Mouse (Mus musculus) spleen, adult 12 weeks (tissue): Measurements from ENCODE around the gene Stk35.

Experiments used
- DNase-seq: peaks from one replicate; pipeline ENCODE4 v3.0.0; 2022; ENCODE audit warnings: low spot score

Stk35 gene

DNA sequence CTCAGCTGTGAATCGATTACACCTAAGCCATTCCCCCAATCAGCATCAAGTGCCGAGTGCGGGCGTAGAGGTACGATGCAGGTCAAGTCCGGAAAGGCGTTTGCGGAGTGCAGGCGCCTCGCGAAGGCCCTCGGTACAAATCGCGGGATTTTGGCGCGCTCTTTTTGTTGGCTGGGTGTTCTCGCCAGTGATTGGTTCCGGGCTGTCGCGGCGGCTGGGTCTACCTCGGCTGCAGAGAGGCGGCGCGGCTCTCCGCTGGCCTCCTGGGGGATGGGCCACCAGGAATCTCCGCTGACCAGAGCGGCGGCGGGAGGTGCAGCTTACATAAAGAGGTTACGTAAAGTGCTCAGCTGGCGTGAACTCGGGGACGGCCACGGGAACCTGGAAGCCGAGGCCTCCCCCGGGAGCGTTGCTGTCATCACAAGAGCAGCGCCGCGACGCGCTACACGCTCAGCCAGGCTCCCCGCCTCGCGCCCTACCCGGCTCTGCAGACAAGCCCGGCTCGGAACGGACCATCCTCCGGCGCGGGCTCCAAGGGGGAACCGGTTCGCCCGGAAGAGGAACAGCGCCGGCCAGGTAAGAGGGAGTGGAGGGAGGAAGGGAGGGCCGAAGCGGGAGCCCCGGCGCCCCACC lies at the start of gene Stk35:
Stk35 (plus strand) TSS at position 247 of the 633 bp plus-strand sequence.
- DNase-seq = peak; percentile 70

DNA sequence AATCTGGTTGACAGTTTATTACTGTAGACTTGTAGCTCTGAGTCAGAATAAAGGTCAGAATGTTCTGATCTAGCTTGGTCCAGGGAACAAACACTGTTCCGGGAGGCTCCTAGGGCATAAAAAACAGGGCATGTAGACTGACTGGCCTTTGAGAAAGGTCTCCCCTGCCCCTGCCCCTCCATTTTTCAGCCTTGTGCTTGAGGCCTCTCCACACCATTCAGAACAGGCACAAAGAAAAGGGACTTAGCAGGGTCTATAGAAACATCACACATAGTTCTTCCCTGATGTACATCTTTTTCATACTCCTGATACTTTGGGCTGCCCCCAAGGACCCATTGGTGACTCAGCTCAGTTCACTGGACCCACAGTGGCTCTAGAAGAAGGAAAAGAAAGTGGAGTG lies 18.3 kb upstream of the Stk35 start:
- no peak for DNase-seq

DNA sequence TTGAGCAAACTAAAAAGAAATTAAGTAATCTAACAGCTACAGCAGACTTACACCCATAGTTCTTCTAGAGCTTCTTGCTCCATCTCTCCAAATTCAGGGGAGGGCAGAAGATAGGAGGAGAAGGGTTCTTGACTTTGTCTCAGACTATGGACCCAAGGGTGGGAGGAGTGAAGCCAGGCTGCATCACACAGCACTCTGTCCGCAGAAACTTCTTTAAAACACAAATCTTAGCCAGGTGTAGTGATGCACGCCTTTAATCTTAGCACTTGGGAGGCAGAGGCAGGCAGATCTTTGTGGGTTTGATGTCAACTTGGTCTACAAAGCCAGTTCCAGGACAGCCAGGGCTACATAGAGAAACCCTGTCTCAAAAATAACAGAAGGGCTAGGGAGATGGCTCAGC lies 3.8 kb upstream of the Stk35 start:
- no peak for DNase-seq

DNA sequence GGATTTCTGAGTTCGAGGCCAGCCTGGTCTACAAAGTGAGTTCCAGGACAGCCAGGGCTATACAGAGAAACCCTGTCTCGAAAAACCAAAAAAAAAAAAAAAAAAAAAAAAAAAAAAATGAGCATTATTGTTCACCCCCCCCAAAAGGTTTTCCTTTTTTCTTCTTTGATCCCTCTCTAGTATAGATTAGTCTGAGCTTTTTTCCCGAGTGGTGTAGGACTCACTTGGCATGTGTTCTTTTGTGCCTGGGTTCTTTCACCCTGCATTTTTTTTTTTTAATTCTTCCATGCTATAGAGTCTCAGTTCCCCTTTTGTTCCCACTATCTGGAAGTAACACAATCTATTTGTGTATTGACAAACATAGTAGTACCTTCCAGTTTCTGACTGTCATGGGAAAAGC lies 2.6 kb upstream of the Stk35 start:
- no peak for DNase-seq

DNA sequence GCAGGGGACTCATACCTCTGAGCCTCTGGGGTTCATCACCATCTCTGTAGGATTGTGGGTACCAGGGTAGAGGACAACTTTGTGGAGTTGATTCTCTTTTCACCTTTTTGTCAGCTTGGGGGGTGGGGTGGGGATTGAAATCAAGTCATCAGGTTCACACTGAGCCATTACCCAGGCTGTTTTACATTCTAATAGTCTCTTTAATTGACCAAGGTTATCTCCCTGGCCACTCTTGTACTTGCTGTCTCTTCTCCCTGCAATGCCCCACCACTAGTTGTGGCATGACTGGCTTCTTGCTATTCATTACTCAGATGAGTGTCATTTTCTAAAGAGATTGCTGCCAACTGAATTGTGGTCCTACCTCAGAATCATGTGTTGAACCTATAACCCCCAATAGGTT lies 1.9 kb upstream of the Stk35 start:
- no peak for DNase-seq

DNA sequence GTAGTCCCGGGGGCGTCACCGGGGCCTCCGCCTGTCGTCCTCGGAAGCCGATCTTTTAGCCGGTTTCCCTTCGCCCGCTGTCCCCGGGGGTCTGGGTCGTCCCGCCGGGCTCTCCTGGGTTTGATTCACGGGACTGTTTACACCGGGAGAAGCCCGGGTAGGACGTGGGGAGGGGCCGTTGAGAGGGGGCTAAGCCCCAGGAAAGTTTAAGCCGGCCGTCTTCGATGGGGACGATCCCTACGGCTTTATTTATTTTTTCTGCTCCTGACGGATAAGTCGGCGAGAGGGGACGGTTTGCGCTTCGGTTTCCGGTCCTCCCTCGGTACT lies 550 bp downstream of the Stk35 start:
- no peak for DNase-seq

DNA sequence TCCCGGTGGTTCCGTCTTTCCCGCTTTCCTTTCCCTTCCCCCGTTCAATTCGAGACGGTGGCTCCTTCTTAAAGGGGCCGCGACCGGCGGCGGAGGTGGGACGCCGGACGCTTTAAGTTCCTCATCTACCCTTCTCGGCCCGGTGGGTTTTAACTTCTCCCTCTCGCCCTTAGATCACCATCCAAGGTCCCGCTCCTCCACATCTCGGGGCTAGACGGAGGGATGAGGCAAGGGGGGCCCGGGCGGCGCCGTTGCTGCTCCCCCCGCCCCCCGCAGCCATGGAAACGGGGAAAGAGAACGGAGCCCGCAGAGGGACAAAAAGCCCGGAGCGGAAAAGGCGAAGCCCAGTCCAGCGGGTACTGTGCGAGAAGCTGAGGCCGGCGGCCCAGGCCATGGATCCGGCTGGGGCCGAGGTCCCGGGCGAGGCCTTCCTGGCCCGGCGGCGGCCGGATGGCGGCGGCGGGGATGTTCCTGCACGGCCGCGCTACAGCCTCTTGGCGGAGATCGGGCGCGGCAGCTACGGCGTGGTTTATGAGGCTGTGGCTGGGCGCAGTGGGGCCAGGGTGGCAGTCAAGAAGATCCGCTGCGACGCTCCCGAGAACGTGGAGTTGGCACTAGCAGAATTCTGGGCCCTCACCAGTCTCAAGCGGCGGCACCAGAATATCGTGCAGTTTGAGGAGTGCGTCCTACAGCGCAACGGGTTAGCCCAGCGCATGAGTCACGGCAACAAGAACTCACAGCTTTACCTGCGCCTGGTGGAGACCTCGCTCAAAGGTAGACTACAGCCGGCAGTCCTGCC lies 1.1 kb downstream of the Stk35 start:
- peak; percentile 74 for DNase-seq

DNA sequence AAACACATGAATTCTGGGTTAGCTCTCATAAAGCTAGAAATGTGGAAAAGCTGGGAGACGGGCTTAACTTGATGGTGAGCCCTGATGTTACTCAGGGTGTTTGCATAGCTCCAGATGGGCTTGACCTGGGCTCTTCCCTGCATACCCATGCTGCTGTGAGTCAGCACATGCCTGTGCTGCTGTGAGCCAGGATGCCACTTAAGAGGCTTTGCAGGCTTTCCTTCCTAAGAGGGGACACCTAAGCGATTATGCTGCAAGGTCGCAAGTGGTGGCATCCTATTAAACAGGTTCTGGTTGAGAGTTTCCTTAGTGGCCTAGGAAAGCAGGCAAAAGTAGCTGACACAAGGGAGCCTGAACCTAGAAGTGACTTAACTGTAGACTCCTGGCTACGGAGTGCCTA lies 5.2 kb downstream of the Stk35 start:
- no peak for DNase-seq

DNA sequence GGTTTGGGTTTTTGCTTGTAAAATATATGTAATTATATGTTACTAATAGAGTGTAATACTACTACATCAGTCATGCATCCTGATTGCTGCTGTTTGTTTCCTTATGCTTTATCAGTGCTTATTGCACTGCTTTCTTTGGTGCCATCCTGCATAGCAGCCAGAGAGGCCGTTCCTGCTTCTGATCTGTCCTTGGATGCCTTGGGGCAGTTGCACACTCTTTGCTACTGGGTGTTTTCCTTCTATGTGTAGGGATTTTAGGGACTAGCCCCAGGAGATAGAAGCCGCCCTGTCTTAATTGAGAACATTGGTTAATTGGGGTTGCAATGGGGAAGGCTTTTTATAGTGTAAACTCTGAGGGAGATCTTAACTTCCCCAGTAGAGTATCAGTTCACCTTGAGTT lies 6.2 kb downstream of the Stk35 start:
- no peak for DNase-seq

DNA sequence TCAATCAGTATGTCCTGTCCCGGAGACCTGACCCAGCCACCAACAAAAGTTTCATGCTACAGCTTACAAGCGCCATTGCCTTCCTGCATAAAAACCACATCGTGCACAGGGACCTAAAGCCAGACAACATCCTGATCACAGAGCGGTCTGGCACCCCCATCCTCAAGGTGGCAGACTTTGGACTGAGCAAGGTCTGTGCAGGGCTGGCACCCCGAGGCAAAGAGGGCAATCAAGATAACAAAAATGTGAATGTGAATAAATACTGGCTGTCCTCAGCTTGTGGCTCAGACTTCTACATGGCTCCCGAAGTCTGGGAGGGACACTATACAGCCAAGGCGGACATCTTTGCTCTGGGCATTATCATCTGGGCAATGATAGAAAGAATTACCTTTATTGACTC lies 10.2 kb downstream of the Stk35 start:
- no peak for DNase-seq

DNA sequence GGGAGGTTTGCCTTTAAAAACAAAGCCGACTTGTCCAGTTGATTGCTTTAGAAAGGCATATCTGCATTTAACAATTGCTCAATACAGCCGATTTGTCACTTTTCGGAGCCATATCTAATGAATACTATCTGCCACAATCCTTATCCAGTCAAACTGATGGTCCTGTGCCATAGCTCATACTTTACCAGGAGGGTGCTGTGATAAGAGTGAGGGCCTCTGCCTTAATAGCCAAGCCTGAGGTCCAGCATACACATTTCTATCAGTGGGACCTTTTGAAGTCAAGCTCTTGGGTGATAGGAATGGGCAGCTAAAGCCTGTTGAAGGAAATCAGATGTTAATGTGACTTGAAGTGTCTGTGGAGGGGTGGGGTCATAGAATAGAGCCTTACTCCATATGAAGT lies 13.7 kb downstream of the Stk35 start:
- DNase-seq = no peak

DNA sequence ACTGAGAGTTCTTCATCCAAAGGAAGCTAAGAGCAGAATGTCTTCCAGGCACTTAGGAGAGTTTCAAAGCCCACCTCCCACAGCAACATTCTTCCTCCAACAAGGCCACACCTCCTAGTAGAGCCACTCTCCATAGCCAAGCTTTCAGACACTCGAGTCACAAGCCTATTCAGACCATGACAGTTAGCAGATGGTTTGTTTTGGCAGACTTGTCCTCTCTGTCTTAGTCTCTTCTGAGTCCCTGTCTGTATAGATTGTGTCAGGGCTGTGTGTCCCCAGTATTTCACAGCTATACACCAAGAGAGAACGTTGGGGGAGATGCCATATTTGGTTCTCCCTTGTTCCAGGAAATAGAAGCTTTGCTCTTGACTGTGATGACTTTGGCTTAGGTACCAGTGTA lies 14.8 kb downstream of the Stk35 start:
- DNase-seq = no peak

DNA sequence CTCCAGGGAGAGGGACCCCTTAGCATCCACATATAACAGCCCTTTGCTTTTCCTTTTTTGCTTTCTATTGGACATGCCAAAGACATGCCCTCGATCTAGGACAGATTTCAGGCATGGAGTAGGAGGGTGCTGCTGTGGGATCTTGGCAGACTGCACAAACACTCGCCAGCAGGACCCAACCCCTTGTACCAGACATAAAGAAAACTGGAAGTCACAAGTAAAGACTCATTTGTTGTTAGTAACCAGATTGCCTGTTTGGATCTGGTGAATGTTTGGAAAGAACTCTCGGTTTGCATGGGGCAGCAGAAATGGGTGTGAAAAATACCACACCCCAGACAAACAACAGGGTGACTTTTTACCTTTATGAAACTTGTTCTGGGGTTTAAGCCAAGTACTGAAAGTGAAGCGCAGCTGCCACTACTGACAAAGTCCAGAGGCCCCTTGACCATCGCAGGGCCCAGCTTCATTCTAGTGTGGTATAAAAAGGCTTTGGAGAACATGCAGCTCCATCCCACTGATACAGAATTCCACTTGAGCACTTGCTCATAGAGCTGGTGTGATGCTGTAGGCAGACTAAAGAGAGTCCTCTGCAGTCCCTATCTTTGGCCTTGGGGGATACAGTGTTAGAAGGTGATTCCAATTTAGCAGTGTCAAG lies 17.4 kb downstream of the Stk35 start:
- no peak for DNase-seq

DNA sequence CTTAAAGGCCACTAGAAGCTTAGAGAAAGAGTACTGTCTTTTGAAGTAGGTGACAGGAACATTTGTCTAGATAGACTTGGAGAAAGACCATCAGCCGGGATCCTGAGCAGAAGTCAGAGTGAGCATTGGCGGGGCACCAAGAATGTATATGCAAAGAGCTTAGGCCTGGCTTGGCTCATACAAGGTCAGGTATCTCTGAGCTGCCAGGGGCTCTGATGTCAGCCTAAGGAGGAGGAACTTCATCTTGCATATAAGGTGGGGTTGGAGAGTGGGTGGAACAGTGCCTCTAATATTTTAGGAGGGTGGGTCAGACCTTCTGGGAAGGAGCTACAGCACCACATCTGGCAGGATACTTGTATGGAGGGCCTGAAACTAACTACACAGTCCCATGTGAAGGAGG lies 18.6 kb downstream of the Stk35 start:
- no peak for DNase-seq

DNA sequence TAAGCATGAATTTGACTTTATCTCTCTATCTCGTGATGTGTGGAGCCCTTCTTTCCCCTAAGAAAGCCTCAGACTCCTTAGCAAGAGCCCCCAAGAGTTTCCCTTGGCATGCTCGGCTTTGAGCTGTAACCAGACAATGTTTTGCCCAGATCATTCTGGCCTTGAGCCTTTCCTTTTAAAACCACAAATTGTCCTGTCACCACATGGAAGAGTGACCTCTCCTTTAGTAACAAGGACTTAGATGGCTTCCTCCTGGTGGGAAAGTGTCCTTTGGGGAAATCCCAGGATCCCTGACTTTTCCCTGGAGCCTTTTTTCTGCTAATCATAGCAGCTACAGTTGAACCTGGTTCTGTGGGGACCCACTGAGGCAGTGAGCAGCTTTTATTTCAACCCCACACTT lies 19.2 kb downstream of the Stk35 start:
- no peak for DNase-seq

DNA sequence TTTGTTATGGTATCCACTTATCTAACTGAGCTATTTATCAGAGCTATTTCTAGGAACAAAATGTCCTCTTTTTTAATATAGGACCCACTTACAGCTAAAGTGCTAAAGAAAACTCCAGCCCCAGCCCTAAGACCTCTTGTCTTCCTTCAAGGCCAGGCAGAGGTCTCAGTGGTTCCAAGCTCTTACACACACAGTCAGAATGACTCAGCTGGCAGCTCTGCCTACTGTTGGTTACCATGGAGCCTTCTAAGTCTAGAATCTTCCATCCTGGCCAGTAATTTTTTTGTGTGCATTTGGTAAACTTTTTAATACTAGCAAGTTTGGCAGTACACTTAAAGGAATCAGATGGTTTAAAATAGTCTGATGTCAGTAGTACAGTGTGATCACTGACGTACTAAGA lies 19.6 kb downstream of the Stk35 start:
- no peak for DNase-seq

DNA sequence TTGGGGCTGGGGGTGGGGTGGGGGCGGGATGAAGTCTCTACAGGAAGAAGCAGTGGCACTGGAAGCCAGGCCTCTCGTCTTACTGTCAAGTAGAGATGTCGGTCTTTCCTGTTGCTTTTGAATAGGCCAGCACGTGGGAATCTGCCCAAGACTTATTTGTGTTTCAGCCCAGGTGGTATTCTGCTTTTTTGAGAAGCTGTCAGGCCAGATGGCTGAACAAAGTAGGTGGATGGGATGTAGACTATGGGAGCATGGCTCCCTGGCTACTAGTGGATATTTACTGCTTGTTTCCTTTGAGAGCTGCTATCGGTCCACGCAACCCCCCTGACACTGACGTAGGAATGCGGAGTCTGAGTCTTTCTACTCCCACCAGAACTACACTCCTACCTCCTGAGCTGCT lies 20.7 kb downstream of the Stk35 start:
- no peak for DNase-seq

DNA sequence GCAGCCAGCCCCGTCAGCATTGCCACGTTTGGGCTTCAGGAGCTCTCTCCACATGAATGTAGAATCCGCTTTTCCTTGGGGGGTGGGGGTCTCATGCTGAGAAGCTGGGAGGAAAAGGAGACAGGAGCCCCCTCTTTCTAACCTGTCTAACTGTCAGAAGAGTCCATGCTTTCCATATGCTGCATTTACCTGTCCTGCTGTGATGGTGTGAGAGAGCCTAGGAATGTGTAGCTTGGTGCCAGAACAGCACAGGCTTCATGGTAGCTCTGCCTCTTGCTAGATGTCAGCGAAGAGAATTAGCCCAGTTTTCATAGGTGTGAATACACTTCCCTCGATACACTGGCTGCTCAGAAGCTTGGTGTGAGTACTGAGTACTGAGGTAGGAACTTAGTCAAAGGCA lies 21.3 kb downstream of the Stk35 start:
- DNase-seq = no peak

DNA sequence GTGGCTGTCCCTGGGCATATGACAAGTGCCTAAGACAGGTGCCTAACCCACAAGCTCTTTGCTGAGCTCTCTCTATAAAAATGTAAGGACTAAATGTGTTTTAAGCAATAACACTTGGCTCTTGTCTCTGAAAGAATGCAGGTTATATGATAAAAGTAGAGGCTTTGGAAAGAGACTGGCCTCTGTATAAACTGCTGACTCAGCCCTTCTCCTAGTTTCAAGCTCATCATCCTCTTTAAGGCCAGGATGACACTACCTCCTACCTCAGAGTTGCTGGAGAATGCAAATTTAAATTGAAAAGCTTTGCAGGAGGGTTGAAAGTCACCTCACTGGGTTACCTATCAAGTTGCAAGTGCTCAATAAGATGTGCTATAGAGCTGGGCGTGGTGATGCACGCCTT lies 23.0 kb downstream of the Stk35 start:
- DNase-seq = no peak

DNA sequence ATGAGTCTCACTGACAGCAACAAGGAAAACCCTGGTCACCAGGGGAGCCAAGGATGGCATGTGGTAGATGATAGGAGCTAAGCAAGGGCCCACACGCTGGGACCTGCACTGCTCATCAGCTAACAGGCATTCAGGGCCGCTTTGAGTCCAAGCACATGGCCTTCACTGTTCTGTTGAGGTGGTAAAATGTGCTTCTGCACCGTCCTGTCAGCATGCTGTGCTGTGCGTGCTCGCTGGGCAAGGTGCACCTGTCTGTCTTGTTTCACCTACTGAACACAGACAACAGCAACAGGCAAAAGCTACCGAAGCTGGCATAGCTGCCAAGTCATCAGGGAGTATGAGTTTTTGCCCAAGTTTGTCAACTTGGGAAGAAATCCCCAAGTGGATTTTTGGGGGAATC lies 23.9 kb downstream of the Stk35 start:
- DNase-seq = no peak

DNA sequence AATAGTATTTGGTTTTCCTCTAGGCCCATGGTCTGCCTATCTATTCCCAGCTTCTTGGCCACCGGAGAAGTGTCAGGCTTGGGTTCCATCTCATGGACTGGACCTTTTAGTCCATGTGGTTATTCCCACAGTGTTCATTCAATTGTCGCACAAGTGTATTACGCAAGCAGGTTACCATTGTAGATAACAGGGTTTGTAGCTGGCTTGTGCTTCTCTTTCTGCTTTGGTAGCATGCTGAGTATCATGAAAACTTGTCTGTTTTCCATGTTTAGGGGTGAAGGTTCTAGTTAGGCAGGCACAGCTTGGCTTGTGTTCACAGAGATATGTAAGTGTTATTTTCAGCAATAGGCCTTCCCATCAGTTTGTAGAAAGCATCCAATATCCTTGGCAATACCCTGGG lies 25.8 kb downstream of the Stk35 start:
- DNase-seq = no peak

DNA sequence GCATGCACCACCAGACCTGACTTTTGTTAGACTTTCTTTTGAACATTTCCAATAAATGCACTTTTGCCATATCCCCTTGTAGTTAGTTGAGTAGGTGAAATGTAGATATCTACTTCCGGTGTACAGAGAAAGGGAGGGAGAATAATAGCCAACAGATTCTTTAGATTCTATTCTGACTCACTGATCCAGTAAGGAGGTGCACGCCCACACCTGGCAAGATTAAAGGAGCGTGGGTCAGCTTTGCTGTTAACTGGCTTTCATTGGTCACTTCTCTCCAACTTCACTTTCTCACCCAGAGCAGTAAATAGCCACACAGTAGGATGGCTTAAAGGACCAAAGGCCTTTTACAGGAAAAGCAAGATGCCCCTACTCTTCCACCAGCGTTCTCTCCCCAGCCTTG lies 32.7 kb downstream of the Stk35 start:
- DNase-seq = no peak

DNA sequence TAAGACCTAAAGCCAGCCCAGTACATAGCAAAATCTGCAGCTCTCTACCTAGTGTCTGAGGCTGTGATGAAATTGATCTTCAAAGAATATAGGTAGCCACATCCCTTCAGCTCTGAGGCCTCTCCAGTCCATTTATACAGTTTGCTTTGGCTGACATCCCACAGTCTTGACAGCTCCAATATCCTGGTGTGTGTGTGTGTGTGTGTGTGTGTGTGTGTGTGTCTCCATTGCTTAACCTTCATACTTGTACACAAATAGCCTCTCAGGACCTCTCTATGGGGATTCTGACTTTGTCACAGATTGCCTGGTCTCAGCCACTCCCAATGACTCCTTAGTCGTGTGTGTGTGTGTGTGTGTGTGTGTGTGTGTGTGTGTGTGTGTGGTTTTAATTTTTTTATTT lies 33.9 kb downstream of the Stk35 start:
- DNase-seq = no peak

DNA sequence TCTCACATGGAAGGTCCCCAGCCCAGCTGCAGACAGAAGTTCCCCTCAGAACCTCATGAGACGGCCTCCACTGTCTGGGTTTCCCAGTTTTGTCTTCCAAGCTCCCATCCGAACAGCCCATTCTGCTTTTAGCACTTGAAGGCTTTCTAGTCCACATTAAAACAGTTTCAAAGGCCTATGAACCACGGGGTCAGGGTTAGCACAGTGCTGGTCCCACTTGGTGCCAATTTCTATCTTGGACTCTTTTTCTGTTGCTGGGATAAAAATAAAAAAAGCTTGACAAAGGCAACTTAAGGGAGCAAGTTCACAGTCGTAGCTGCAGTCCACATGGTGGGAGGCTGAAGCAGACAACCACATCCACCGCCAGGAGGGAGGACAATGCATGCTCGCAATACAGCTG lies 34.6 kb downstream of the Stk35 start:
- no peak for DNase-seq
